Mouse (Mus musculus): ENCODE measurements around the gene Gm26992. TPM values are rescaled to one million over a fixed set of nuclear protein-coding genes. Genes with fewer than 3 reads are reported as not detected.
"Not testable (repeated sequence)": the region's sequence is repeated elsewhere in the genome, so short reads cannot be mapped to it uniquely, and the experiment has no call there.

Gene Gm26992
- total RNA-seq (2021): not detected

DNA sequence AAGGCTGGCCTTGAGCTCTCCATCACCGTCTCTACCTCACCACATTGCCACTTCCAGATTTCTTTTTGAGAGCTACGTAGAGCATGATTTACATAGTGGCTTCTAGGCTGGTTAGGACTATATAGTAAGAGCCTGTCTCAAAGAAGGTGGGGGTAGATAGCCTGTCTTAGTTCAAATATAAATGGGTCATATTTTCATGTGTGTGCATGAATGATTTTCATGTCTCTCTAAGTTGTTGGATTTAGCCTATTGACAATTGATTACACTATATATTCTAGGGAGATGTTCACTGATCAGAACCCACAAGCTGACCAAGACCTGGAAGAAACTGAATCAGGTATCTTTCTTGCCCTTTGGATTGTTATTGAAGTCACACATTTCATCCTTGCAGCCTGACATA lies at the start of gene Gm26992:
Gene Gm26992 (plus strand): TSS at position 301 of the 400 bp plus-strand sequence.
- no peak for DNase-seq
- intact Hi-C loops (cut with DNase I): no loop called here

DNA sequence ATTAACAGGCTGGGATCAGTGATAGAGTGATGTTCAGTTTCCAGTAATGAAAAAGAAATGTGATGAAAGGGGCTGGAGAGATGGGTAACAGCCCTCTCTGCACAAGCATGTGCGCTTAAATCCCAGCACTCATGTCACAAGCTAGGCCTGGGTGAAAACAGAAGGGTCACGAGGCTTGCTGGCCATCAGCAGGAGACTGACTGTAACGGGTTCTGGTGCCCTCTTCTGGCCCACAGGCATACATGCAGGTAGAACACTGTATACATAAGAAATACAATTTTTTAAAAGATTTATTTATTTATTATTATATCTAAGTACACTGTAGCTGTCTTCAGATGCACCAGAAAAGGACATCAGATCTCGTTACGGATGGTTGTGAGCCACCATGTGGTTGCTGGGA lies 47.6 kb upstream of the Gm26992 start:
- DNase-seq: peak in 1 of 2 experiments; percentile 17
- intact Hi-C loops (cut with DNase I): loop anchor here (5.0 kb wide), 1 partner anchor 68 kb away; no protein-coding TSS in a partner anchor

DNA sequence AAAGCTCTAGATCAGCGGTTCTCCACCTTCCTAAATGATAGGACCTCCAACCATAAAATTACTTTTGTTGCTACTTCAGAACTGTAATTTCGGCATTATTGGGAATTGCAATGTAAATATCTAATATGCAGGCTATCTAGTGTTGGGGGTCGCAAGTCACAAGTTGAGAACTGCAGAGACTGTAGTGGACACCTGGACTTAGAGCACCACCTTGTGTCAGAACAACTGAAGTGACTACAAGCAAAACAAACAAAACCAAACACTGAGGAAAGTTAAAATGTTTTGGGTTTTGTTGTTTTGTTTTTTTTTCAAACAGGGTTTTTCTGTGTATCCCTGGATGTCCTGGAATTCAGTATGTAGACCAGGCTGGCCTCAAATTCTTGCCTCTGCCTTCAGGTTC lies 37.3 kb upstream of the Gm26992 start:
- intact Hi-C loops (cut with DNase I): no loop called here
- DNase-seq: peak in 1 of 2 experiments; percentile 1

DNA sequence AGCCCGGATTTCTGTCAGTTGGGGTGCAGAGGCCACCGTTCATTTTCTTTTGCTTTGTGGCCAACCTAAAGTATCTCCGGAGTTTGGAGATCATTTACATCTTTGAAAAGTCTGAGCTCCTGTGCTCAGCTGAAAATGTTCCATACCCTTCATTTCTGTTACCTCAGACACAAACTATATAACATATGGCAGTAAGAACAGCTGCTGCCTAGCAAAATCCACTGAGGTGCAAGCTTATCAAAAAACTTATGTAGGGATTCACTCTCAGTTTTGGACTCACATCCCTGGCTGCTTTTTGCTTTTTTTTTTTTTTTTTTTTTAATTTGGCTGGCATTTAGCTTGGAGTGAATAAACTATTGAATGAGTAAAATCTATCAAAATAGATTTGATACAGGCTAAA lies 33.7 kb upstream of the Gm26992 start:
- intact Hi-C loops (cut with DNase I): no loop called here
- no peak for DNase-seq

DNA sequence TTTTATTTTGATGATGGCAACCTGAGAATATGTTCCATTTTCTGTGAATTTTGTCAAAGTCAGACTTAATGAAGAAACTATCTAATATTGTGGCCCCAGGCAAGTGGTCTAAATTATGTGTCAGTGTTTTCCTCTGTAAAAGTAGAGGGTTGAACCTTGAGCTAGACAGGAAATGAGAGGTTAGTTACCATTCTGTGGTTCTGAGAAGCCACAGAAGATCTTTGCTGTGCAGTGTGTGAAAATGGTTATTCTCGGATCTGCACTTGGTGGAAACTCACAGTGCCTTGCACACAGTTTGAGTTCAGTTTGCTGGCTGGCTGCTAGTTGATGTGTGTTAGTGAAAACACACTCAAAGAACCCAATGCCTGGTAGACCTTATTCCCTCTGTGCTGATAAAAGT lies 28.0 kb upstream of the Gm26992 start:
- intact Hi-C loops (cut with DNase I): no loop called here
- DNase-seq: no peak

DNA sequence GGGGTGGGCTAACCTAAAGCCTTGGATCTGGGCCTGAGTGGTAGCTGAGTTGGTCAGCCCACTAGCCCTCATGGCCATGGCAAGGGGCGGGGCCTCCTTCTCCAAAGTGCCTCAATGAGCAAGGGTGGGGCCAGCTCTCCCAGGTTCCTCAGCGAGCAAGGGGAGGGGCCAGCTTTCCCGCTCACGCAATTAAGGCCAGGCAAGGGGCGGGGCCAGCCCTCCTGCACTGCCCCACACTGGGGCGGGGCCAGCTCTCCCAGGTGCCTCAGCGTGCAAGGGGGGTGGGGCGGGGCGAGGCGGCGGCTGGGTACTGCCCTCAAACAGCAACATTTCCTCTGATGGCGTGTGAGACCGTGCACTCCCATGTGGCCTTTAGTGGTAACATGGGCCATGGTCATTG lies 16.8 kb upstream of the Gm26992 start:
- no peak for DNase-seq
- intact Hi-C loops (cut with DNase I): no loop called here

DNA sequence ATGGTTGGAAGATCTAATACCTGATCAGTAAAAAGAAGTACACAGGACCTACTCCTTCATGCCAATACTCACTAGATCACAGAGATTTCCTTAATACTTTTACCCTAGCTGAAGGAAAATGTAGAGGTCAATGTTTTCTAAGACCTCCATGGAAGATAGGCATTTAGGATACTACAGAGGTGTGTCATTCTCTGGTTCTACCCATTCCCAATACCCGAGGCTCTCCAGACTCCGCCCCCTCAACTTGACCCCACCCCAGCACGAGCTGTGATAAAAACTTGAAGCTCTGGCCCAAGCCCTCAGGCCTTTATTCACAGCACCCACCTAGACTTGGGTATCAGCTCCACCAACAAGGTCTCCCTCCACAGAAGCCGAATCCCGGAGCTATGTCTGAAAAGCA lies 7.6 kb upstream of the Gm26992 start, which contains the start of gene Tsx:
Gene Tsx (plus strand): TSS at position 301 of the 400 bp plus-strand sequence.
- intact Hi-C loops (cut with DNase I): no loop called here
- DNase-seq: no peak

DNA sequence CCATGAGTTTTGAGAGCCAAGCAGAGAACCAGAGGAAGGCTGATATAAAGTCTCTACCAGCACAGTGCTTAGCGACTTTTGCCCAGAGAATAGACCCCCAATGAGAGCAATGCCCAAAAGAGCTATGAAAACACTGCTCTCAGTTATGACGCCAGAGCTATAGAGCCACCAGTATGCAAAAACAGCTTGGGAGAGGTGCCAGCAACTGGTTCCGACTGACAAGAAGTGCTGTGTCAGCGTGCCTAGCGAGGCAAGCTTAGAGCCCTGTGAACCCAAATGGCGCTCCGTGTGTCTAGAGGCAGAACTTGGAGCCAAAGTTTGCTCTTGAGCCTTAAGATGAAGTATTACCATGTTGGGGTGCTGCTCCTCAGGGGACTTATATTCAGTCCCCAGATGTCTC lies 5.9 kb downstream of the Gm26992 start:
- no peak for DNase-seq
- intact Hi-C loops (cut with DNase I): no loop called here

DNA sequence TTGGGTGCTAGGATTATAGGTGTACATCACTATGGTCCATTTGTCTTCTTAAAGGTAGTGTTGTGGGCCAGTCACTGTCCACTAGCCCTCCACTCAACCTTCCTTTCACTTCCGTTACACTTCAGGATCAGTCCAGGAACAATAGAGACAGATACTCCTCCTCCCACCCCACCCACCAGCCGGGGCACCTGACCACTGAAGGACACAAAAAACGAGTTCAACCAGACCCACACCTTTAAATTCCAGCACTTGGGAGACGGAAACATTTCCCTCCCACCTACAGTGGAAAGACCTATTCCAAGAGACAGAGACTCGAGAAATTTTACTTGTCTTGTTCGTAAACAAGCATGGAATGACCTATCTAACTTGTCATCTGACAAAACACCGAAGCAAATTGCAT lies 10.5 kb downstream of the Gm26992 start:
- intact Hi-C loops (cut with DNase I): no loop called here
- DNase-seq: no peak

DNA sequence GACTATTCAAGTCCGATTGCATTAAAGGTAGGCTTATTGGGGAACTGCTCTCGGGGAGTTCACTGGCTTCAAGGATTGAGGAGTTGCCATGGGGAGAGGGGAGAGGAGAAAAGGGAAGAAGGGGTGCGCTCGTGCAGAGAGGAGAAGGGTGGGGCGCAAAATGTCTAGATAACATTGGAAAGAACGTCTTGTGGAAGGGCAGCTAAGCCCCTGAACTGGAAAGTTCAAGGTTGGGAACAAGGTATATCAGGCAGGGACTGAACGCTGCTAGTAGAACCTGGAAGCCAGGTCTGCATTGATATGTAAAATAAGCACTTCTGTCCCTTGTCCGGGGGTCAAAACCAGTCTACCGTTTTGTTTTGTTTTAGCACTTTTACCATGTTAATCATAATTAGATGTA lies 16.2 kb downstream of the Gm26992 start:
- intact Hi-C loops (cut with DNase I): no loop called here
- no peak for DNase-seq

DNA sequence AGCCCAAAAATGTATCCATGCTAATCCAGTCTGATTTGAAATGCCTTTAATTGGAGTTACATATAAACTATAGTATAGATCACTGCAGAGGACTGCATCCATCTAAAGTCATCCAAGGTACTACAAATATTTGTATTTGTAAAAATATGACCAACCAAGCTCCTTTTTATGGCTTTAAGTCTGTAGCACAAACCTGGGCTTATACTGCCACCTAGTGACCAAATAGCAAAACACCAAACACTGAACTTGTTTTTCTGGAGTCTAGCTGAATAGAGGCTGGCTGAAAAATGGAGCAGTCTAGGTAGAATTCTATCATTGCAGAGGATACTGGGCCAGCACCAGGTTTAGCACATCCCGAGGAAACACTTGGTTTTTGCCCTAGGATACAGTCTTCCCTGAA lies 19.0 kb downstream of the Gm26992 start:
- intact Hi-C loops (cut with DNase I): loop anchor here (2.0 to 5.0 kb wide), 4 partner anchors 69 to 754 kb away; partner anchors contain the start of gene Gm3880
- DNase-seq: peak; percentile 27 to 39

DNA sequence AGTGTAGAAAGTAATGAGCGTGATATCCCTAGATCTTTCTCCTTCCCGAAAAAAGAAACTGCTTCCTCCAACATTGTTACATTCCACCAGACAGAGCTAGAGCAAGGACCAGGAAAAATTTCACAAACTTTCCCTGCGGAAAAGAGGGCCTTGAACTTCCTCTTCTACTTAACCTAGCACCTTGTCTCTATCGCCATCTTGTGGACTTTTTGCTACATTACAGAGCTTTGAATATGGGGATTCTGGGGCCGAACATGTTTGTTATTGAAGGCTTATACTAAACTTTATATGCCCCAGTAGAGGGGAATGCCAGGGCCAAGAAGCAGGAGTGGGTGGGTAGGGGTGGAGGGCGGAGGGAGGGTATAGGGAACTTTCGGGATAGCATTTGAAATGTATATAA lies 21.9 kb downstream of the Gm26992 start:
- intact Hi-C loops (cut with DNase I): loop anchor here (5.0 kb wide), 3 partner anchors 71 to 756 kb away; partner anchors contain the start of gene Gm3880
- DNase-seq: peak; percentile 37 to 38

DNA sequence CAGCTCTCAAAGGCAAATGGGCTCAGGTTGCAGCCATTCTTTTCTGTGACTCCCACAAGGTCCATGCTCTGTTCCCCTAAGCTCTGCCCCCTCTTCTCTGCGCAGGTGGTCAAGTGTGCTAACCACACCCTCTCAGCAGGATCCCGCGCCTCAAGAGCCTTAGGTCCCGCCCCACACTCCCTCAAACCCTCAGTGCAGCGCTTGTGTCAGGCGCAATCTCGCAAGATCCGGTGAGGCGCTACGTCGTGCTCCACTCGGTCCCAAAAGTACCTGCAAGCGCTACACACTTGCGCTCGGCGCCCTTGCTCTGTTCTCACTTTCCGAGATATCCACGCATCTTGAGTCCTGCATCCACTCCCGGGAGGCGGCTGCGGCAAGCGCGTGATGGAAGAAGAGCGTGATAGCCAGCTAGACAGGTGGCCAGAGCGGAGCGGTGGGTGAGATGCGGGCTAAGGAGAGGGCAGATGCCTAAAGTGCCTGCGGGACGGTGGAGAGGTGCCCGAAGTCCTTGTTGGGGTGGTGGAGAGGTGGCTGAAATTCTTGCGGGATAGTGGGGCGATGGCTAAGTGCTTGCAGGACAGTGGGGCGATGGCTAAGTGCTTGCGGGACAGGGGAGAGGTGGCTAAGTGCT lies 25.8 kb downstream of the Gm26992 start:
- peak; percentile 18 to 35 for DNase-seq
- intact Hi-C loops (cut with DNase I): no loop called here

DNA sequence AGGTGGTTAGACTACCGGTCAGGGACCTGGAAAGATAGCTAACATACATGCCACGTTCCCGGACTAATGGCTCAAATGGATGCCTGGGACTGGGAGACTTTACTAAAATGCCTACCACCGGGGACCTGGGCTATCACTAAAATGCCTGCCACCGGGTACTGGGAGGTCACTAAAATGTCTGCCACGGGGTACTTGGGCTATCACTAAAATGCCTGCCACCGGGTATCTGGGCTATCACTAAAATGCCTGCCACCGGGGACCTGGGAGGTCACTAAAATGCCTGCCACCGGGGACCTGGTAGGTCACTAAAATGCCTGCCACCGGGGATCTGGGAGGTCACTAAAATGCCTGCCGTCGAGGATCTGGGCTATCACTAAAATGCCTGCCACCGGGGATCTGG lies 26.6 kb downstream of the Gm26992 start:
- DNase-seq; intact Hi-C loops (cut with DNase I): not testable (repeated sequence)

DNA sequence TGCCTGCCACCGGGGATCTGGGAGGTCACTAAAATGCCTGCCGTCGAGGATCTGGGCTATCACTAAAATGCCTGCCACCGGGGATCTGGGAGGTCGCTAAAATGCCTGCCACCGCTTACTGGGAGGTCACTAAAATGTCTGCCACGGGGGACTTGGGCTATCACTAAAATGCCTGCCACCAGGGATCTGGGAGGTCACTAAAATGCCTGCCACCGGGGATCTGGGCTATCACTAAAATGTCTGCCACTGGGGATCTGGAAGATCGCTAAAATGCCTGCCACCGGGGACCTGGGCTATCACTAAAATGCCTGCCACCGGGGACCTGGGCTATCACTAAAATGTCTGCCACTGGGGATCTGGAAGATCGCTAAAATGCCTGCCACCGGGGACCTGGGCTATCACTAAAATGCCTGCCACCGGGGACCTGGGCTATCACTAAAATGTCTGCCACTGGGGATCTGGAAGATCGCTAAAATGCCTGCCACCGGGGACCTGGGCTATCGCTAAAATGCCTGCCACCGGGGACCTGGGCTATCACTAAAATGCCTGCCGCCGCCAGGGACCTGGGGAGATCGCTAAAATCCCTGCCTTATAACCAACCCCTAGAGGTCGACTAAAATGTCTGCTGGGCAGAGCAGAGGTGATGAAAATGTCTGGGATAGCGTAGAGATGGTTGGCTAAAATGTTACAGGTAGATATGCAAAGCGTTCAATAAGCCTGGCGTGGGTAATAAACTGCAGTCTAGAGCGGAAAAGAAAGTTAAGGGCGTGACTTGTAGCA lies 27.3 kb downstream of the Gm26992 start:
- DNase-seq; intact Hi-C loops (cut with DNase I): not testable (repeated sequence)

DNA sequence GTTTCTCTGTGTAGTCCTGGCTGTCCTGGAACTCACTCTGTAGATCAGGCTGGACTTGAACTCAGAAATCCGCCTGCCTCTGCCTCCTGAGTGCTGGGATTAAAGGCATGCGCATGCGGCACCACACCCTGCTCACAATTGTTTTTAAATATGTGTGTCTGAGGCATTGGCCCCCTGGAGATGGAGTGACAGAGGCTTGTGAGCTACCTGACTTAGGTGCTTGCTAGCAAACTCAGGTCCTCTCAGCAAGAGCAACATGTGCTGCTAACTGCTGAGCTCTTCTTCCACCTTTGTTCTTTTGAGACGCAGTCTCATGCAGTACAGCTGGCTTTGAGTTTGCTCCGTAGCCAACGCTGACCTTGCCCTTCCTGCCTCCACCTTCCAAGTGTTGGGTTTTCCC lies 31.0 kb downstream of the Gm26992 start:
- DNase-seq: no peak
- intact Hi-C loops (cut with DNase I): no loop called here

DNA sequence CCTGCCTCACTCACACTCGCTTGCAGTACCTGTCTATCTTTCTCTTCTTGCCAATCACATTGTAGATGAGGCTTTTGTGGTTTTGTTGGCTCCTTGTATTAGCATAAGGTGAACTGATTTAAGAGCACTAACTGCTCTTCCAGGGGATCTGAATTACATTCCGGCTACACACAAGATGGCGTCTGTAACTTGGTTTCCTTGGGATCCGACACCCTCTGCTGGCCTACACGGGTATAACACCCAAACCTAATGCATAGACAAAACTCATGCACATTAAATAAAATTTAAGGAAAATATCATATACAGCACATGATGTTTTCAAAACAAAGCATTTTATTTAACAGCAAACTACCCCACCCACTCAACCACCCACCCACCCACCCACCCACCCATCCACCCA lies 38.2 kb downstream of the Gm26992 start:
- intact Hi-C loops (cut with DNase I): no loop called here
- no peak for DNase-seq

DNA sequence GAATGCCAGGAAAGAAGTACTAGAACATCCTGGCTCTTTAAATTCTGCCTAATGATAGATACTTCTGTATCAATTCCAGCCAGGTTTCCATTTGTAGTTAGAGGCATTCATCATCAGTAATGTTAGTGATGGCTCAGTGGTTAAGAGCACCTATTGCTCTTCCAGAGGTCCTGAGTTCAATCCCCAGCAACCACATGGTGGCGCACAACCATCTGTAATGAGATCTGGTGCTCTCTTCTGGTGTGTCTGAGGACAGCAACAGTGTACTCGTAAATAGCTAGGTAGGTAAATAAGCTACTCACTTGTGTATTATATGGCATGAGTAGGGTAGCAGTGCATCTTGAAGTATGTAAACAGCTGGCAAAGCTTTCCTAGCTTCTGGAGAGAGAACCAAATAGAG lies 47.2 kb downstream of the Gm26992 start:
- no peak for DNase-seq
- intact Hi-C loops (cut with DNase I): no loop called here

DNA sequence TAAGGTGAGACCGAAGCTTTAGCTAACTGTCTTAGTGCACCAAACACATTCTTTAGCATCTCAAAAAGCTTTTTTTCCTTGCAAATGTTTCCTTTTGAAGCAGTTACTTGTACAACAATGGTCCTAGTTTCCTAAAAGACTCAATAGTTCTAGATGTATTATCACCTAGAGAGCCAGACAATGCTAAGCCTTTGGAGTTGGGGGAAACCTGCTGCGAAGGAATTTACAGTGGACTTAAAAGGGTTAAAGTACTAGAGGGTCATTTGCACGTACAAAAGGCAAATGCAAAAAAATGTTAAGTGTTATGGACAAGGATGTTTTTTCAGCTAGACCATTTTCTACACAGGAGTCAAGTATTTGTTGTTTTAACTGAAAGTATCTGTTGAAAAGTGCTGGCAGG lies 50.5 kb downstream of the Gm26992 start:
- intact Hi-C loops (cut with DNase I): no loop called here
- DNase-seq: no peak

DNA sequence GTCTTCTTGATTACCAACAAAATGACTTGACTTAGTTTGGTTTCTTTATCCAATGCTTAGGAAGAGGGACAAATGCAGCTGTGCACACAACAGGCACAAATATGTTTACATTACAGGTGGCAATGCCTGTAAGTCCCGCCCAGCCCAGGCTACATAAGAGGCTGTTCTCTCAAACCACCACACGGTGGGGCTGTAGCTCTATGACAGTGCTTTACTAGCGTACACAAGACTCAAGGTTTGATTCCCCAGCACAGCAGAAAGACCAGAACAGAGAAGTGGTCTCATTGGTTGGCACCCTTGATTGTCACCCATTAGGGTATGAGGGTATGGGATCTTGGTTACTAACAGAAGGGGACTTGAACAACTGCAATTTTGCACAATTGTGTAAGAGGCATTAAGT lies 55.7 kb downstream of the Gm26992 start:
- intact Hi-C loops (cut with DNase I): no loop called here
- peak; percentile 43 to 62 for DNase-seq

DNA sequence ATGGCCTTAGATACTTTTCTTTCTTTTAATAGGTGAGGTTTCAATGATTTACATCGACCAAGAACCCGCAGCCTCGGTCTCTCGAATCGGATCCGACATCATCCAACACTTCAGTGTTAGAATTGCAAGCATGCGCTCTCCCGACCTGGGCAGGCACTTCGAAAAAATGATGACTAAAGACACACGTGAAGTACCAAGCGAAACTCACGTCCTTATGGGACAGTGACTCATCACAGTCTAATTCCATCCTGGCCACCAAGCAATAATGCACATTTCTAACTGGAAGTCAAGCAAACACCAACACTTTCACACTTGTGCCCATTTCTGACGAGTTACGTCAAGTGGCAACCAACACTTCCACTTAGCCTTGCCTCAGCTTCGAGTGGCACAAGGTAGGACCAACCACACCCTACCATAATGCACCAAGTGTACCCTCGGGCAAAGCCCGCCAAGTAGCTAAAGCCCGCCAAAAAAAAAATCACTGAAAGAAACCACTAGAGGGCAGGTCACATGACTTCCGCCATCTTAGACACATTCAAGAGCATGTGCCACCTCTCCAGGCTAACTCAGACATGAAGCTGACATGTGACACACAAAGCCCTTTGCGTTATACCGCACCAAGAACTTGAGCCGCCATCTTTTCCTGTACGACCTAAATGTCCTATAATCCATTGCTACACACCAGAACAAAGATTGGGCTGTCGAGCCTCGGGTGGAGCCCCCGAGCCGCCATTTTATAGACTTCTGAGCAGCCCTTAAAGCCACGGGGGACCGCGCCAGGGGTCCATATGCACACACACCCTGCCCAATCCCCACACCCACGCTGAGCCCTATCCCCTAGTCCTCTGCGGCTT lies 59.7 kb downstream of the Gm26992 start:
- intact Hi-C loops (cut with DNase I): loop anchor here (5.0 to 10.0 kb wide), 4 partner anchors 191 to 511 kb away; no protein-coding TSS in a partner anchor

More for the DNA sequence above, 59.7 kb downstream of the Gm26992 start:
- peak in 1 of 2 experiments; percentile 73 for DNase-seq

Measured in heart, postnatal 10 days (tissue).